Mouse (Mus musculus): Measurements from ENCODE around the gene Gpr161. TPM values are rescaled to one million over a fixed set of nuclear protein-coding genes. Genes with fewer than 3 reads are reported as not detected.

Gpr161 gene
- polyA plus RNA-seq, 1 experiment: 1.3 TPM

DNA sequence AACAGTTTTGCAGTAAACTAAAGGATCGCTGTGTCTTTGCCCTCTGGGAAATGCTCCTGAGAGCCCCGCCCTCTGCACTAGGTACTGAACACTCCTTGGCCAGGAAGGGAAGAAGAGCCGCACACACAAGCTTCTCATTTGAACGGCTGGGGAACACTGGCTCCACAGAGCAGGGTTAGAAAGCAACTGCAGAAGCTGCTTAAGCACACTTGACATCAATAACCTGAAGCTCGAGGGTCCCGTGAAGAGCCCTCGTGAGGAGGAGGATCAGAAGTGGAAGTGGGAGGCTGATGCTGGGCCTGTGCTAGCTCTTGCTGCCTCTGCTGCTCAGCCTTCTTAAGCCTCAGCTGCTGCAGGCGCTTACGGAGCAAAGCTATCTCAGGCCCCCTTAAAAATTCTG is 78.2 kb downstream of the Gpr161 start:
- 92% methylated on average over 9 of the region's 9 CpGs for WGBS
- no peaks in the 10 kb centered on the region for H3K27me3 ChIP-seq (ENCODE audit: control insufficient read depth, insufficient read depth, low read length)
- no peak overlapping the region for H3K27ac ChIP-seq (ENCODE audit: control insufficient read depth, insufficient read depth, low read length)
- no peak overlapping the region for H3K4me3 ChIP-seq (ENCODE audit: control insufficient read depth, insufficient read depth, low read length)
- no peaks in the 10 kb centered on the region for H3K36me3 ChIP-seq (ENCODE audit: control insufficient read depth, insufficient read depth, low read length)
- TF ChIP-seq POLR2A (IDR thresholded peaks at IDR 0.05; ENCODE audit: control insufficient read depth, extremely low read depth, insufficient read depth, low read length, poor library complexity) (no peak), CTCF (IDR thresholded peaks at IDR 0.05; ENCODE audit: borderline replicate concordance, control insufficient read depth, extremely low read depth, insufficient read depth, low read length, poor library complexity) (no peak)
- H3K4me1 ChIP-seq (replicated peaks; ENCODE audit: control insufficient read depth, insufficient read depth, low read length): no peaks in the 10 kb centered on the region
- no peak for DNase-seq

Other genes with a start within 250 kb of the Gpr161 start
- 9.6 and 10.3 TPM in 2 replicates for gene Tbx19, start 135.0 kb upstream of the Gpr161 start, polyA plus RNA-seq (2012; rRNA removed)
- gene Sft2d2, start 101.4 kb upstream of the Gpr161 start, polyA plus RNA-seq (2012; rRNA removed): 93.3 and 102 TPM in 2 replicates
- gene Tiprl, start 58.8 kb upstream of the Gpr161 start, polyA plus RNA-seq (2012; rRNA removed): 34.7 and 38.3 TPM in 2 replicates
- 23.4 and 25.5 TPM in 2 replicates for gene Dcaf6, start 164.7 kb downstream of the Gpr161 start, polyA plus RNA-seq (2012; rRNA removed)
- 63.8 and 68.5 TPM in 2 replicates for gene Mpc2, start 164.8 kb downstream of the Gpr161 start, polyA plus RNA-seq (2012; rRNA removed)
- gene Adcy10, start 189.4 kb downstream of the Gpr161 start, polyA plus RNA-seq (2012; rRNA removed): 0.18 and 0.27 TPM in 2 replicates